Mouse (Mus musculus) gastrocnemius, postnatal 10 days (tissue): ENCODE data around the gene A730061H03Rik. TPM values are rescaled to one million over a fixed set of nuclear protein-coding genes. Genes with fewer than 3 reads are reported as not detected.

Source experiments
- DNase-seq: peaks from one replicate; pipeline ENCODE4 v3.0.0; 2021; ENCODE audit warnings: mixed read lengths
- total RNA-seq, 2 experiments: library from RNA; stranded (reverse); gene quantifications; 2 replicates each; pipeline ENCODE4 v1.2.3; 2021

The A730061H03Rik gene
- total RNA-seq, 2 experiments from 2014 or later = not detected

GRCm38 (mm10) chr14:55581981-55582681 is 21.9 kb upstream of the A730061H03Rik start:
- DNase-seq = no peak

GRCm38 (mm10) chr14:55580731-55581130 is 20.5 kb upstream of the A730061H03Rik start:
- no peak for DNase-seq

GRCm38 (mm10) chr14:55579511-55580496 is 19.6 kb upstream of the A730061H03Rik start:
- DNase-seq = no peak

GRCm38 (mm10) chr14:55578668-55579269 is 18.6 kb upstream of the A730061H03Rik start:
- DNase-seq = peak; percentile 71

GRCm38 (mm10) chr14:55577871-55578667 is 17.9 kb upstream of the A730061H03Rik start, which contains the start of gene Psme1:
Psme1 (plus strand) TSS chr14:55578123.
- peak; percentile 71 for DNase-seq

- DNase-seq = peak; percentile 55
Observed at GRCm38 (mm10) chr14:55576376-55576775, 16.2 kb upstream of the A730061H03Rik start.

- no peak for DNase-seq
Observed at GRCm38 (mm10) chr14:55575711-55576110, 15.5 kb upstream of the A730061H03Rik start.

- peak; percentile 62 for DNase-seq
Observed at GRCm38 (mm10) chr14:55575302-55575701, 15.1 kb upstream of the A730061H03Rik start, which contains the start of gene Fitm1. Fitm1 (plus strand) TSS chr14:55575617.

- DNase-seq = no peak
Observed at GRCm38 (mm10) chr14:55571760-55572159, 11.6 kb upstream of the A730061H03Rik start.

- no peak for DNase-seq
Observed at GRCm38 (mm10) chr14:55570588-55570987, 10.4 kb upstream of the A730061H03Rik start.

GRCm38 (mm10) chr14:55567496-55567895 is 7.3 kb upstream of the A730061H03Rik start:
- DNase-seq = no peak

- no peak for DNase-seq
Observed at GRCm38 (mm10) chr14:55565748-55566147, 5.5 kb upstream of the A730061H03Rik start.

- DNase-seq = no peak
Observed at GRCm38 (mm10) chr14:55563249-55563648, 3.0 kb upstream of the A730061H03Rik start.

- no peak for DNase-seq
Observed at GRCm38 (mm10) chr14:55561860-55562259, 1.7 kb upstream of the A730061H03Rik start.

- DNase-seq = peak; percentile 89
Observed at GRCm38 (mm10) chr14:55559799-55560201, 406 bp downstream of the A730061H03Rik start, which contains the start of gene Dcaf11. Dcaf11 (plus strand) TSS chr14:55560006.

- no peak for DNase-seq
Observed at GRCm38 (mm10) chr14:55558740-55559448, 1.3 kb downstream of the A730061H03Rik start.

- DNase-seq = no peak
Observed at GRCm38 (mm10) chr14:55557587-55557986, 2.6 kb downstream of the A730061H03Rik start.

GRCm38 (mm10) chr14:55557003-55557402 is 3.2 kb downstream of the A730061H03Rik start:
- DNase-seq = peak; percentile 77

GRCm38 (mm10) chr14:55555788-55556187 is 4.4 kb downstream of the A730061H03Rik start:
- DNase-seq = no peak

GRCm38 (mm10) chr14:55554635-55555034 is 5.6 kb downstream of the A730061H03Rik start:
- DNase-seq = no peak

- no peak for DNase-seq
Observed at GRCm38 (mm10) chr14:55551794-55552193, 8.4 kb downstream of the A730061H03Rik start.
